Mouse (Mus musculus): ENCODE measurements around the gene Mkln1. TPM values are rescaled to one million over a fixed set of nuclear protein-coding genes. Genes with fewer than 3 reads are reported as not detected.
A peak's percentile ranks its signal among the peaks of the same experiment; 100 is the strongest.

Mkln1 gene
- total RNA-seq, 2 experiments from 2014 or later = 127 to 139 TPM

- DNase-seq (ENCODE audit: low spot score in 2 of 2) = peak in 1 of 2 experiments; percentile 31
Measured at GRCm38 (mm10) chr6:31397775-31398430, 632 bp upstream of the Mkln1 start.

GRCm38 (mm10) chr6:31399206-31399549 lies 643 bp downstream of the Mkln1 start:
- DNase-seq (ENCODE audit: low spot score in 2 of 2) = no peak

DNA sequence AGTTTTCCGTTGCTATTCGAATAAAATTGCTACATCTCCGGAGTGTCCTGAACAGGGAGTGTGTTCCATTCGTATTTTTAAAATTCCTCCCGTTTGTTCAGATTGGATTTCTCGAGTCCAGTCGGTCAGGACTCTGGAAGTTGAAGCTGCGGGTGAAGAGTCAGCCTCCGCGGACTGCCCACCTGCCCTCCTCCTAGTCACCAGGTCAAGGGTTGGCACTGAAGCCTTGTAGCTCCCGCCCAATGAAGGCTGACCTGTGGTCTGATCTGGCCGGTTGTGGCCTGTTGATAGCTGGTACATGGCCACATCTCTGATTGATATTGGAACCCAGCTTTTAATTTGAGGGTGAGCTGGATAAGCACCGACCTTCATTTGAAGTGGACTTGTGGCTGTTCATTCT lies 1.0 kb downstream of the Mkln1 start:
- no peak for DNase-seq (ENCODE audit: low spot score in 2 of 2)

DNA sequence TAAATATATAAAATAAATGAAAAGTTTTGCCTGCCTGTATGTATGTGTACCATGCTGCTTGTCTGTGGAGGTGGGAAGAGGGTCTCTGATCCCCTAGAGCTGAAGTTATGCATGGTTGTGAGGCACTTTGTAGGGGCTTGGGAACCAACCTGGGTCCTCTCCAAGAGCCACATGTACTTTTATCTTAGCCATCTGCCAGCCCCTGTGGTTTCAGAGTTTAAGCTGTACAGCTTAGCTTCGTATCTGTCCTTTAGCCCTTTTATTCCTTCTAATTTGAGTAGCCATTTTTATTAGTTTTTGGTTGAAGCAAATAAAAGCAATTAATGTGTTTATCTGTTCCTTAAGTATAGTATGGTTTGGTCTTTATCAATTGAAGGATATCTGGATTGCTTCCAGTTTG lies 12.5 kb downstream of the Mkln1 start:
- no peak for DNase-seq (ENCODE audit: low spot score in 2 of 2)

DNA sequence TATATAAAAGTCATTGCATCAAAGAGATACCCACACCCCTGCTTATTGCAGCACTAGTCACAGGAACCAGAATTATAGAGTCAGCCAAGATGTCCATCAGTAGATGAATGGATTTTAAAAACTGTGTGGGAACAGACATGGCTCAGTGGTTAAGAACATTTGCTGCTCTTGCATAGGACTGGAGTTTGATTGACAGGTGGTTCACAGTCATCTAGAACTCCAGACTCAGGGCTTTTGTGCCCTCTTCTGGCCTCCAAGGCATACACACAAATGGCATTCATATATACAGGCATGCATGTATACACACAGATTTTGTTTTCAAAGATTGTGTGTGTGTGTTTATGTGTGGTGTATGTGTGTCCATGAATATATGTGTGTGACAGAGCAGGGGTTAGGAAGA lies 14.0 kb downstream of the Mkln1 start:
- DNase-seq (ENCODE audit: low spot score in 2 of 2) = no peak

GRCm38 (mm10) chr6:31413556-31413955 lies 15.0 kb downstream of the Mkln1 start:
- no peak for DNase-seq (ENCODE audit: low spot score in 2 of 2)

GRCm38 (mm10) chr6:31414303-31414702 lies 15.8 kb downstream of the Mkln1 start:
- DNase-seq (ENCODE audit: low spot score in 2 of 2) = no peak

GRCm38 (mm10) chr6:31425428-31425827 lies 26.9 kb downstream of the Mkln1 start:
- DNase-seq (ENCODE audit: low spot score in 2 of 2) = no peak

GRCm38 (mm10) chr6:31437264-31437663 lies 38.7 kb downstream of the Mkln1 start:
- DNase-seq (ENCODE audit: low spot score in 2 of 2) = no peak

- DNase-seq (ENCODE audit: low spot score in 2 of 2) = no peak
Measured at GRCm38 (mm10) chr6:31445258-31445657, 46.7 kb downstream of the Mkln1 start.

- peak in 1 of 2 experiments; percentile 63 for DNase-seq (ENCODE audit: low spot score in 2 of 2)
Measured at GRCm38 (mm10) chr6:31453735-31454134, 55.2 kb downstream of the Mkln1 start.

GRCm38 (mm10) chr6:31455376-31455775 lies 56.8 kb downstream of the Mkln1 start:
- DNase-seq (ENCODE audit: low spot score in 2 of 2) = peak in 1 of 2 experiments; percentile 76

DNA sequence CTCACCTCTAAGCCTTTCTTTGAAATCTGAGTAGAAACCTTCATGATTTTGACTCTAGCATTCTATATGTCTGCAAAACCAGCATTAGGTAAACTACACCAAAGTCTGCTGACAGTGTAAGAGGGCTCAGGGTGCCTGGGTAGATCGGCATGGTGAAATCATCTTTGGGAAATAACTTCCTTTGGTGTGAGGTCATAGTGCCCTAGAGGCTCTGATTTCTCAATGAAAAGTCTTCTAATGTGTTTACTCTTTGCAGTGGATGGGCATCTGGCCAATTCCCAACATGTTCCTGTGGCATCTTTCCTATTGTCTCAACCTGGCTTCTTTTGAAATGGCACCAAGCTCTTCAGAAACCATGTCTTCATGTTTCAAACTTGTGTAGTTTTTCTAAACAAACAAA lies 58.5 kb downstream of the Mkln1 start:
- no peak for DNase-seq (ENCODE audit: low spot score in 2 of 2)

DNA sequence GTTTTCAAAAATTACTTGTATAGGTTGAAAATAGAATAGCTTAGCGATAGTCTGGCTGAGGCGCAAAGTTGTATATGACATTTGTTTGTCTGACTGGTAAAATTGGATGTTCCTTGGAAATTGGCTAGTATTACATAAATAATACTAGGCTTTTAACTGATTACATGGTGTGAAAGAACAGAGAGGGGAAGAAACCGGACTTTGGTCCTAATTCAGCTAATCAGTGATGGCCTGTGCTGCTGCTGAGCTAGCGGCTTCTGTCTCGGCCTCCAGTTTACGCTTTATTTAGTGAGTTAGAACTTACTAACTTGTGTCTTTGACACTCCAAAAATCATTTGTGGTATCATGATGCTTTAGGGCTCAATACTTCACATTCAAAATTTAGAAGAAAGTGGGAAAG lies 70.9 kb downstream of the Mkln1 start:
- no peak for DNase-seq (ENCODE audit: low spot score in 2 of 2)

DNA sequence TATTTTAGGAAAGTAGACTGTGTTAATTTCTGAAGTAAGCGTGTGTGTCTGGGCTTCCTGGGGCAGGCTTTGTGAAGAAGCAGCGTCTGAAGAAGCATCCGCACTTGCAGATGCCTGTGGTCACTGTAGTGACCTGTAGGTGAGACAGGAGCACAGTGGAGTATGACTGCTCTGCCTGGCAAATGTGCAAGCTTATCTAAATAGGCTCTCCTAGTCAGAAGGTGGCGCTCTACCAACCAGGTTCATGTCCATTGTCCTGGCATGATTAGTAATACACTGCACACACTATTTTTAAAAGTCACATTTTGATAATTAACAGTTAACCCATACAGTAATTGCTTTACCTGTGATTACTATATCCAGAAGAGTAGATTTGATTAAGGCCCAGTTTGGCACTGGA lies 79.7 kb downstream of the Mkln1 start:
- DNase-seq (ENCODE audit: low spot score in 2 of 2) = no peak

DNA sequence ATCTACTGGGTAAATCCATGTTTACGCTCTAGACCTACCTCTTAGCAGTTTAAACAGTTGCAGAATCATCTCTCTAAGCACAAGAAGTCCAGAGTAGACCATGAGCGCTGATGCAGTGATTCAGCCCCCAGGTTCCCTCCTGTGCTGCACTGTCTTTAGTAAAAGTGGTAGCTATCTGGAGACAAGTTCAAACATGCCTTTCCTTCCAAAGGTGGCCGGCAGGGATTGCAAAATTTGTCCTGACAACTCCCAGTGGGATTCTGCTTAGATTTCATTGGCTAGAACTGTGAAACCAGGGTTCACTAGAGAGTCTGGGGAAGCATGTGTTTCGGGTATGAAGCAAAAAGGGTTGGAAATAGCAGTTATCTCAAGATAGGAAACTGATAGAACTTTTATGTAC lies 81.5 kb downstream of the Mkln1 start:
- DNase-seq (ENCODE audit: low spot score in 2 of 2) = no peak

- no peak for DNase-seq (ENCODE audit: low spot score in 2 of 2)
Measured at GRCm38 (mm10) chr6:31486601-31487000, 88.1 kb downstream of the Mkln1 start.

- no peak for DNase-seq (ENCODE audit: low spot score in 2 of 2)
Measured at GRCm38 (mm10) chr6:31489950-31490349, 91.4 kb downstream of the Mkln1 start.

GRCm38 (mm10) chr6:31495122-31495731 lies 96.7 kb downstream of the Mkln1 start:
- no peak for DNase-seq (ENCODE audit: low spot score in 2 of 2)

GRCm38 (mm10) chr6:31496227-31496626 lies 97.7 kb downstream of the Mkln1 start:
- no peak for DNase-seq (ENCODE audit: low spot score in 2 of 2)

DNA sequence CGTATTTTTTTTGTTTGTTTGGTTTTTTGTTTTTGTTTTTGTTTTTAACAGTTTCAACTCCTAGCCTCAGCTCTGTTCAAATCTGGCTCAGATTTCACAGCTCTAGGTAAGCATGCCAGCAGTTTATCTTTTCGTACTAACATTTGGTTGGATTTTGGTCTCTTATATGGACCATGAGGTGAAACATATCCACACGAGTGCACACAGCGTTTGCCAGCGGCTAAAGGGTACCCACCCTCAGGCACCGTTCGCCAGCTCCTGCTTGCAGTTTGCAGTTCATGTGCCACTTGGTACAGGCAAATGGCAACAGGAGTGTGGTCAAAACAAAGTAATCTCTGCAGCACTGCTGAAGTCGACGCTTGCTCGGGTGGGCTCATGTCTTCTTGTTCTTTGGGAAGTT lies 101.3 kb downstream of the Mkln1 start:
- no peak for DNase-seq (ENCODE audit: low spot score in 2 of 2)

DNA sequence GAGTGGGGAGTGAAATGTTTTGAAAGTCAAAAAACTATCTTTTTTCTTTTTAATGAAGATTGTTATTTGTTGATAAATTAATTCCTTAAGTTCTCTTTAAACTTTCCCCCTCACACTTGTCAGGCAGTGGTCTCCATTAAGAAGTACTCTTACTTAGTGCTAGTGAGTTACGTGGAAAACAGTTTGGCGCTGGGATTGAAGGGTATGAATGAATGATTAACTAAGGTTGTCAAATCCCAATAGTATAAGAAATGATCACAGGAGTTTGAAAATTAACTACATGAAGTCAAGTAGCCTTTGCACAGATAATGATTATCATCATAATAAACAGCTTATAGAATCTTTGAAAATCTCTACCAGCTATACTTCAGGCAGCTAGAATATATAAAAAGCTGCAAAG lies 101.7 kb downstream of the Mkln1 start:
- DNase-seq (ENCODE audit: low spot score in 2 of 2) = no peak

- DNase-seq (ENCODE audit: low spot score in 2 of 2) = no peak
Measured at GRCm38 (mm10) chr6:31500691-31501090, 102.2 kb downstream of the Mkln1 start.

Data from layer of hippocampus, postnatal 14 days (tissue).